Mouse (Mus musculus) left cerebral cortex, adult 11 months (tissue): Measurements from ENCODE around the gene Dqx1.

Source experiments
- DNase-seq: peaks from one replicate; pipeline ENCODE4 v3.0.0; 2022; ENCODE audit warnings: low spot score

The Dqx1 gene

GRCm38 (mm10) chr6:83057790-83058189 is at the start of gene Dqx1:
Gene Dqx1 (plus strand): TSS chr6:83057844.
- no peak for DNase-seq

GRCm38 (mm10) chr6:83008659-83009058 is 49.0 kb upstream of the Dqx1 start:
- no peak for DNase-seq

GRCm38 (mm10) chr6:83010010-83010409 is 47.6 kb upstream of the Dqx1 start:
- no peak for DNase-seq

GRCm38 (mm10) chr6:83011255-83011654 is 46.4 kb upstream of the Dqx1 start:
- DNase-seq = no peak

- no peak for DNase-seq
Measured at GRCm38 (mm10) chr6:83011756-83012155, 45.9 kb upstream of the Dqx1 start.

- DNase-seq = no peak
Measured at GRCm38 (mm10) chr6:83013444-83013843, 44.2 kb upstream of the Dqx1 start.

GRCm38 (mm10) chr6:83014482-83015466 is 42.9 kb upstream of the Dqx1 start:
- no peak for DNase-seq

- DNase-seq = no peak
Measured at GRCm38 (mm10) chr6:83015749-83016148, 41.9 kb upstream of the Dqx1 start.

- DNase-seq = no peak
Measured at GRCm38 (mm10) chr6:83017190-83017589, 40.5 kb upstream of the Dqx1 start.

GRCm38 (mm10) chr6:83019044-83019443 is 38.6 kb upstream of the Dqx1 start:
- DNase-seq = no peak

- no peak for DNase-seq
Measured at GRCm38 (mm10) chr6:83020121-83020520, 37.5 kb upstream of the Dqx1 start.

GRCm38 (mm10) chr6:83020836-83021593 is 36.6 kb upstream of the Dqx1 start:
- no peak for DNase-seq

GRCm38 (mm10) chr6:83023008-83023407 is 34.6 kb upstream of the Dqx1 start:
- no peak for DNase-seq

GRCm38 (mm10) chr6:83023786-83024185 is 33.9 kb upstream of the Dqx1 start:
- no peak for DNase-seq

- no peak for DNase-seq
Measured at GRCm38 (mm10) chr6:83024421-83024820, 33.2 kb upstream of the Dqx1 start.

GRCm38 (mm10) chr6:83025221-83025620 is 32.4 kb upstream of the Dqx1 start:
- no peak for DNase-seq

GRCm38 (mm10) chr6:83027293-83027692 is 30.4 kb upstream of the Dqx1 start:
- no peak for DNase-seq

- DNase-seq = no peak
Measured at GRCm38 (mm10) chr6:83027706-83028105, 29.9 kb upstream of the Dqx1 start.

- no peak for DNase-seq
Measured at GRCm38 (mm10) chr6:83029777-83030176, 27.9 kb upstream of the Dqx1 start.

- DNase-seq = no peak
Measured at GRCm38 (mm10) chr6:83031111-83031510, 26.5 kb upstream of the Dqx1 start.

- DNase-seq = no peak
Measured at GRCm38 (mm10) chr6:83031921-83032590, 25.6 kb upstream of the Dqx1 start.

GRCm38 (mm10) chr6:83032769-83033191 is 24.9 kb upstream of the Dqx1 start:
- DNase-seq = no peak
